ENCODE assay signal across 11 mouse cellular contexts in the genomic region with DNA sequence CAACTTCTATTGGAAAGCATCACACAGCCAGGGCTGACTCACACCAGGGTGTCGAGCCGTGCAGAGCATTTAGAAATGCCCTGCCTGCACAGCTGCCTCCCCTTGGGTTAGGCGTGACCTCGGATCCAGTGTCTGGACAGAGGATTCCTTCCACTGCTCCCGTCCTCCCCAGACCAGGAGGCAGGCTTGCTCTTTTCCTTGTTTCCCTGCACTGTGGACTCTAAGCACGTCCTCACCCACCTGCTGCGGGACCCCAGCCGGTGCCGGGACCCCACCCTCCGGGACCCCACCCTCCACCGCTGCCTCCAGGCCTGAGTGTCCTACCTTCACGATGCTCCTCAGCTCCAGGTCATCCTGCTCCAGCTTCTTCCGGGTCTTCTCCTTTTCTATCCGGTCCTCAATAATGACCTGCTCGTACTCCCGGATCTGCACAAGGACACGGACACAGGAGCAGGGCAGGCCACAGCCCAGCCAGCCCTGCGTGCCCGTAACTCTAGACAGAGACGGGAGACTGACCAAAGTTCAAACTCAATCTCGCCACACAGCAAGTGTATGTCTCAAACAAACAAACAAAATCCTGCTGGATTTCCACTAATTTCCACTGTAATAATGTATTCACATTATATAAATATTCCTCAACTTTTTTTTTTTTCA. TPM values are rescaled to one million over a fixed set of nuclear protein-coding genes. Genes with fewer than 3 reads are reported as not detected.
DNase-seq lines count a peak whose midpoint lies in the region; ATAC-seq and TF ChIP-seq lines count a peak whose summit lies in the region.
"Had no signal": no experiment of that assay in that cellular context is flagged by ENCODE, and none has a peak within 500 bp of the region (broad histone marks: within the 10 kb centered on the region; RNA-seq: fewer than 3 reads in every experiment).

No protein-coding gene starts in this region.

- no peak for TF ChIP-seq POLR2A in ES-Bruce4 (IDR thresholded peaks at IDR 0.05; ENCODE audit: insufficient read depth, low read length)

- no peaks in the 10 kb centered on the region for H3K9me3 ChIP-seq in ES-Bruce4 (replicated peaks; ENCODE audit: control insufficient read depth, insufficient read depth, low read length, poor library complexity, severe bottlenecking)
- no peaks in the 10 kb centered on the region for H3K9me3 ChIP-seq in forebrain, embryonic 15.5 days
- H3K9me3 ChIP-seq: hindbrain, embryonic 12.5 days; limb, embryonic 12.5 days had no signal

- no peak overlapping the region for H3K27ac ChIP-seq in ES-Bruce4 (ENCODE audit: insufficient read depth, low read length)
- H3K27ac ChIP-seq in forebrain, embryonic 15.5 days (replicated peaks), result no peak overlapping the region
- H3K27ac ChIP-seq: hindbrain, embryonic 12.5 days; limb, embryonic 12.5 days had no signal

- peak; percentile 46 for DNase-seq in gastrocnemius, adult 18-20 months (ENCODE audit: low spot score)
- no peak for DNase-seq in gastrocnemius, postnatal 4 days (ENCODE audit: low spot score in 2 of 2)
- DNase-seq in gastrocnemius, adult 8-10 months (ENCODE audit: low spot score in 2 of 2), result peak; percentile 17 to 20
- DNase-seq in kidney, postnatal 14 days, result peak; percentile 67
- no peak for DNase-seq in frontal cortex, postnatal 14 days (ENCODE audit: low spot score in 2 of 2)
- no peak for DNase-seq in lung, adult 18-20 months
- DNase-seq: embryo, embryonic 11 days had no signal

- no peaks in the 10 kb centered on the region; the same call in 1 of the 2 replicates for H3K36me3 ChIP-seq in ES-Bruce4 (ENCODE audit: control insufficient read depth, insufficient read depth, low read length, poor library complexity, severe bottlenecking)
- no peaks in the 10 kb centered on the region for H3K36me3 ChIP-seq in forebrain, embryonic 15.5 days

- no peak for TF ChIP-seq CTCF in ES-Bruce4 (IDR thresholded peaks at IDR 0.05; ENCODE audit: low read depth, low read length)

- no peak for ATAC-seq in forebrain, embryonic 15.5 days (replicated peaks)

- no peaks in the 10 kb centered on the region for H3K4me1 ChIP-seq in ES-Bruce4 (ENCODE audit: control insufficient read depth, insufficient read depth, low read length)
- H3K4me1 ChIP-seq in forebrain, embryonic 15.5 days, result no peaks in the 10 kb centered on the region
- H3K4me1 ChIP-seq: hindbrain, embryonic 12.5 days; limb, embryonic 12.5 days had no signal

- no peaks in the 10 kb centered on the region for H3K27me3 ChIP-seq in ES-Bruce4 (ENCODE audit: control insufficient read depth, insufficient read depth, low read length, poor library complexity, severe bottlenecking)
- H3K27me3 ChIP-seq in forebrain, embryonic 15.5 days, result no peaks in the 10 kb centered on the region
- H3K27me3 ChIP-seq: hindbrain, embryonic 12.5 days; limb, embryonic 12.5 days had no signal

- 74% methylated on average over 21 of the region's 21 CpGs for WGBS in forebrain, embryonic 15.5 days

- no peak overlapping the region for H3K9ac ChIP-seq in ES-Bruce4 (ENCODE audit: low read depth, poor library complexity, severe bottlenecking)
- no peak overlapping the region for H3K9ac ChIP-seq in forebrain, embryonic 15.5 days (replicated peaks)
- H3K9ac ChIP-seq: hindbrain, embryonic 12.5 days; limb, embryonic 12.5 days had no signal

- H3K4me2 ChIP-seq in forebrain, embryonic 15.5 days (replicated peaks), result no peak overlapping the region
- H3K4me2 ChIP-seq: hindbrain, embryonic 12.5 days; limb, embryonic 12.5 days had no signal

- peak; percentile 75; the same call in 1 of the 2 replicates for TF ChIP-seq EP300 in ES-Bruce4 (IDR thresholded peaks at IDR 0.05; ENCODE audit: insufficient read depth, low read depth, low read length)

- peak overlapping the region; percentile 20; the same call in 1 of the 2 replicates for H3K4me3 ChIP-seq in ES-Bruce4 (ENCODE audit: low read depth, low read length)
- no peak overlapping the region for H3K4me3 ChIP-seq in forebrain, embryonic 15.5 days
- H3K4me3 ChIP-seq: hindbrain, embryonic 12.5 days; limb, embryonic 12.5 days had no signal

RNA-seq across cellular contexts. Expression of a gene that starts 36.8 kb away (rescaled TPM):
- total RNA-seq in gastrocnemius, adult 18-20 months (2021), result 1 to 10 TPM; 3.5 to 5.4 TPM
- total RNA-seq in gastrocnemius, postnatal 4 days (2021), result 1 to 10 TPM; 2.1 to 2.2 TPM
- polyA plus RNA-seq in ES-Bruce4 (2011; ENCODE audit: insufficient read depth, insufficient read length, low read depth, missing spikeins), result 18.0 and 19.8 TPM in 2 replicates
- 1 to 10 TPM; 2.7 to 6.6 (median 3.9) TPM for total RNA-seq in gastrocnemius, adult 8-10 months (2022)
- polyA plus RNA-seq in forebrain, embryonic 15.5 days (2015; fragmentation: Nextera tagmentation; extraction: Ambion mirVana), result 3.1 and 4.7 TPM in 2 replicates

RNA-seq across cellular contexts. Expression of a gene that starts 37.0 kb away (rescaled TPM):
- 100 to 1,000 TPM; 206 to 248 TPM for total RNA-seq in gastrocnemius, adult 18-20 months (2021)
- total RNA-seq in gastrocnemius, postnatal 4 days (2021), result 100 to 1,000 TPM; 506 to 544 TPM
- polyA plus RNA-seq in ES-Bruce4 (2011; ENCODE audit: insufficient read depth, insufficient read length, low read depth, missing spikeins), result 1,375 and 1,499 TPM in 2 replicates
- 100 to 1,000 TPM; 247 to 303 (median 264) TPM for total RNA-seq in gastrocnemius, adult 8-10 months (2022)
- 534 and 571 TPM in 2 replicates for polyA plus RNA-seq in forebrain, embryonic 15.5 days (2015; fragmentation: Nextera tagmentation; extraction: Ambion mirVana)

RNA-seq across cellular contexts. Expression of a gene that starts 43.1 kb away (rescaled TPM):
- 1 to 10 TPM; 1.6 to 2.8 TPM for total RNA-seq in gastrocnemius, adult 18-20 months (2021)
- total RNA-seq in gastrocnemius, postnatal 4 days (2021), result 1 to 10 TPM; 3.6 to 5.5 TPM
- polyA plus RNA-seq in ES-Bruce4 (2011; ENCODE audit: insufficient read depth, insufficient read length, low read depth, missing spikeins), result 3.2 and 5.4 TPM in 2 replicates
- 1 to 10 TPM; 1.2 to 4.1 (median 2.2) TPM for total RNA-seq in gastrocnemius, adult 8-10 months (2022)
- 3.3 and 3.7 TPM in 2 replicates for polyA plus RNA-seq in forebrain, embryonic 15.5 days (2015; fragmentation: Nextera tagmentation; extraction: Ambion mirVana)

Comparison
In these comparisons a context has a peak if more than half of its experiments do, and no peak if none do; other contexts are left out.
1. DNase-seq: peak in gastrocnemius, adult 18-20 months (single experiment), gastrocnemius, adult 8-10 months (2 of 2) and kidney, postnatal 14 days (single experiment); none in gastrocnemius, postnatal 4 days (0 of 2), frontal cortex, postnatal 14 days (0 of 2) and lung, adult 18-20 months (0 of 2).